Mouse (Mus musculus) testis, adult 2 months (tissue): ENCODE results near the gene Fkbpl.

ENCODE experiments used
- CTCF ChIP-seq: fragments of 200-500 bp; IDR thresholded peaks from 2 replicates; pipeline ENCODE4 v1.5.1; 2012; ENCODE audit warnings: low read depth, mild to moderate bottlenecking, inconsistent platforms, low read length, moderate library complexity; ENCODE audit not compliant: control insufficient read depth, insufficient read depth, insufficient replicate concordance
- POLR2A ChIP-seq: fragments of 200-500 bp; IDR thresholded peaks from 2 replicates; pipeline ENCODE4 v1.6.1; 2012; ENCODE audit warnings: low read depth, mild to moderate bottlenecking, inconsistent platforms, low read length, moderate library complexity; ENCODE audit not compliant: control insufficient read depth

DNA sequence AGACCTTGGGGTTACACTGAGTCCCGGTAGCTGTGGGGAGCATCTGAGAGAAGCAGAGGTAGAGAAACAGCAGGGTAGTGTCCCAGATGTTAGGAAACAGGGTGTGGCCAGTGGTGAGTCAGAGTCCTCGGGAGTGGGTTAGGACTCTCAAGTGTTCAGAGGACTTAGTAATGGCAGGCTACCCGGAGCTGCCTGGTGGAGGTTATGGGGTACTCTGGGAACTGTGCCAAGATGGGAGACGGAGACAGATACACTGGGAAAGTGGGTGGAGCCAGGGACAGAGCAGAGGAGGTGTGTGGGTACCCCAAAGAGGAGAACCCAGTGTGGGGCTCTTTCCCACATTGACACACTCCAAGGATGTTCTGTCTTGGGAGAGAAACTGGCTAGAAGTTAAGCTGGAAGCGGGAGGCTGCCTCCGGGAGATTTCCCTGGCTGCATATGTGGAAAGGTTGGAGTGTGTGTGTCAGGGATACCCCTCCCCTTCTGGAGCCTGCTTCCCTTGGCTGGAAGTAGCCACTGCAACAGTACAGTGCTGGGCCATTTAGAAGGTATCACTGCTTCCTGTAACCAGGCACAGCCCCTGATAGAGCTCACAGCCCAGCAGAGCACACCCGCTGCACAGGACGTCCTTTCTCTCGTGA is 39.8 kb downstream of the Fkbpl start:
- TF ChIP-seq CTCF (no peak), POLR2A (no peak)
